Mouse (Mus musculus) lung, adult 2 months (tissue): ENCODE data around the gene Nme9.

ENCODE experiments used
- CTCF ChIP-seq: fragments of 200-500 bp; IDR thresholded peaks from 2 replicates; pipeline ENCODE4 v1.5.1; 2011; ENCODE audit warnings: mild to moderate bottlenecking, low read length, control low read depth; ENCODE audit not compliant: insufficient read depth
- POLR2A ChIP-seq: fragments of 200-500 bp; IDR thresholded peaks from 2 replicates; pipeline ENCODE4 v1.6.1; 2011; ENCODE audit warnings: low read depth, mild to moderate bottlenecking, control low read depth, low read length, borderline replicate concordance; ENCODE audit errors: extremely low read depth

GRCm38 (mm10) chr9:99487126-99487695 is 35.9 kb downstream of the Nme9 start:
- TF ChIP-seq CTCF (no peak), POLR2A (no peak)
